Mouse (Mus musculus) embryo, embryonic 11 days (tissue): Measurements from ENCODE around the gene Fut2.

Source experiments
- DNase-seq: peaks from one replicate; pipeline ENCODE4 v3.0.0-alpha.2; 2015

Gene Fut2

GRCm38 (mm10) chr7:45635711-45636688 lies 30.2 kb downstream of the Fut2 start:
- no peak for DNase-seq

GRCm38 (mm10) chr7:45634946-45635681 lies 31.1 kb downstream of the Fut2 start:
- no peak for DNase-seq

GRCm38 (mm10) chr7:45632499-45632898 lies 33.7 kb downstream of the Fut2 start:
- DNase-seq: peak; percentile 71

GRCm38 (mm10) chr7:45630064-45630907 lies 35.9 kb downstream of the Fut2 start:
- DNase-seq: no peak

GRCm38 (mm10) chr7:45628364-45629294 lies 37.6 kb downstream of the Fut2 start:
- DNase-seq: peak; percentile 95

- DNase-seq: no peak
These were observed 38.9 kb downstream of the Fut2 start, which contains the start of gene Rasip1 for GRCm38 (mm10) chr7:45627261-45627660. Rasip1 (plus strand) TSS chr7:45627488.

GRCm38 (mm10) chr7:45626571-45627076 lies 39.6 kb downstream of the Fut2 start:
- DNase-seq: no peak

GRCm38 (mm10) chr7:45625481-45625880 lies 40.7 kb downstream of the Fut2 start:
- no peak for DNase-seq

GRCm38 (mm10) chr7:45624718-45625117 lies 41.5 kb downstream of the Fut2 start:
- DNase-seq: no peak

GRCm38 (mm10) chr7:45623507-45623906 lies 42.7 kb downstream of the Fut2 start:
- DNase-seq: no peak

- DNase-seq: peak; percentile 48
These were observed 44.8 kb downstream of the Fut2 start, which contains the start of gene Izumo1 for GRCm38 (mm10) chr7:45621443-45621842. Izumo1 (plus strand) TSS chr7:45621811.

- DNase-seq: no peak
These were observed 46.6 kb downstream of the Fut2 start for GRCm38 (mm10) chr7:45619592-45619991.

GRCm38 (mm10) chr7:45618316-45618715 lies 47.9 kb downstream of the Fut2 start:
- no peak for DNase-seq

- DNase-seq: no peak
These were observed 49.0 kb downstream of the Fut2 start, which contains the start of gene Fut1 for GRCm38 (mm10) chr7:45617042-45617695. Fut1 (plus strand) TSS chr7:45617289.

- no peak for DNase-seq
These were observed 49.9 kb downstream of the Fut2 start for GRCm38 (mm10) chr7:45616277-45616676.

GRCm38 (mm10) chr7:45609511-45609910 lies 56.7 kb downstream of the Fut2 start:
- no peak for DNase-seq

GRCm38 (mm10) chr7:45605704-45606289 lies 60.4 kb downstream of the Fut2 start:
- no peak for DNase-seq

GRCm38 (mm10) chr7:45598960-45599879 lies 67.0 kb downstream of the Fut2 start:
- no peak for DNase-seq
